Comparison of ENCODE assay signal across 8 mouse cellular contexts in the genomic region with DNA sequence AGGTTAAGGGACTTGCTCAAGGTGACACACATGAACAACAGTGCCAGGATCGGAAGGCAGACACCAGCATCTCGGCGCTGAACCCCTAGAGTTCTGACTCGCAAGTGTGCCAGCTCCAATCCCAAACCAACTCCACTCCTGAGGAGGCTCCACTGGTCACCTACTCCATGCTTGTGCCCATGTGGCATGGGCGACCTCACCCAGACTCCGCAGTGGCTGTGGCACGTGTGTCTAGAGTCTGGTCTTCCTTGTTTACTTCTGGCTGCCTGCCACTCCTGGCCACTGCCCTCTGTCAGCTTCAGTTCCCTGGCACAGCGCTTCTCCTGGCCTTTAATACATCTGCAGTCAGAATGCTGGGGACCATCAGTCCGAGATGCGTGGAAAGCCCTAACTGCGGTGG. TPM values are rescaled to one million over a fixed set of nuclear protein-coding genes. Genes with fewer than 3 reads are reported as not detected.
DNase-seq lines count a peak whose midpoint lies in the region; ATAC-seq lines count a peak whose summit lies in the region.

No protein-coding gene starts in this region.

- H3K27me3 ChIP-seq in embryonic facial prominence, embryonic 14.5 days (replicated peaks; ENCODE audit: control insufficient read depth, insufficient read depth, low read length): peaks cover 25% of the 10 kb centered on the region
- H3K27me3 ChIP-seq in midbrain, embryonic 11.5 days (ENCODE audit: control insufficient read depth, insufficient read depth, low read length): peaks cover 43% of the 10 kb centered on the region

- H3K4me2 ChIP-seq in embryonic facial prominence, embryonic 14.5 days (ENCODE audit: low read depth, low read length): peak overlapping the region; percentile 98
- peak overlapping the region; percentile 100 for H3K4me2 ChIP-seq in midbrain, embryonic 11.5 days

- intact Hi-C loops in heart, postnatal 14 days (cut with DNase I): loop anchor here (5.0 kb wide), 2 partner anchors 93 to 122 kb away; a partner anchor contains a TSS
- intact Hi-C loops in left cerebral cortex, postnatal 4 days (cut with DNase I): loop anchor here (5.0 kb wide), 1 partner anchor 122 kb away; no protein-coding TSS in a partner anchor

- H3K27ac ChIP-seq in embryonic facial prominence, embryonic 14.5 days (replicated peaks; ENCODE audit: low read depth, low read length): no peak overlapping the region; the same call in 1 of the 2 replicates
- no peak overlapping the region for H3K27ac ChIP-seq in midbrain, embryonic 11.5 days (ENCODE audit: low read depth, low read length)

- 32% methylated on average over 11 of the region's 11 CpGs for WGBS in embryonic facial prominence, embryonic 14.5 days
- 19% methylated on average over 11 of the region's 11 CpGs for WGBS in midbrain, embryonic 11.5 days

- no peaks in the 10 kb centered on the region for H3K36me3 ChIP-seq in embryonic facial prominence, embryonic 14.5 days (ENCODE audit: control insufficient read depth, insufficient read depth, low read length)
- no peaks in the 10 kb centered on the region for H3K36me3 ChIP-seq in midbrain, embryonic 11.5 days (ENCODE audit: control insufficient read depth, insufficient read depth, low read length)

- no peak for ATAC-seq in embryonic facial prominence, embryonic 14.5 days (ENCODE audit: low read depth)
- ATAC-seq in midbrain, embryonic 11.5 days (ENCODE audit: low FRiP score): peak; percentile 12; the same call in 1 of the 2 replicates

- peak overlapping the region; percentile 77 for H3K4me3 ChIP-seq in embryonic facial prominence, embryonic 14.5 days (ENCODE audit: low read depth, low read length)
- peak overlapping the region; percentile 64 for H3K4me3 ChIP-seq in midbrain, embryonic 11.5 days (ENCODE audit: low read depth, low read length)

- H3K9me3 ChIP-seq in embryonic facial prominence, embryonic 14.5 days (ENCODE audit: control insufficient read depth, low read length): peaks cover 7% of the 10 kb centered on the region
- no peaks in the 10 kb centered on the region; the same call in 1 of the 2 replicates for H3K9me3 ChIP-seq in midbrain, embryonic 11.5 days (ENCODE audit: control insufficient read depth, low read length)

- H3K9ac ChIP-seq in embryonic facial prominence, embryonic 14.5 days (ENCODE audit: low read depth, low read length): peak overlapping the region; percentile 73
- peak overlapping the region; percentile 53; the same call in 1 of the 2 replicates for H3K9ac ChIP-seq in midbrain, embryonic 11.5 days (ENCODE audit: low read length)

- H3K4me1 ChIP-seq in embryonic facial prominence, embryonic 14.5 days (ENCODE audit: control insufficient read depth, insufficient read depth, low read length): peaks cover 26% of the 10 kb centered on the region
- H3K4me1 ChIP-seq in midbrain, embryonic 11.5 days (ENCODE audit: control insufficient read depth, insufficient read depth, low read length): peaks cover 15% of the 10 kb centered on the region

- peak; percentile 15 for DNase-seq in embryo, embryonic 9.5 days (ENCODE audit: extremely low spot score)
- DNase-seq in embryo, embryonic 10.5 days (ENCODE audit: low spot score): no peak
- DNase-seq in adipocyte (ENCODE audit: low spot score): peak; percentile 60
- DNase-seq in embryonic facial prominence, embryonic 14.5 days (ENCODE audit: low spot score): no peak
- peak; percentile 39 to 65 for DNase-seq in heart, postnatal 14 days
- peak; percentile 81 for DNase-seq in left cerebral cortex, postnatal 4 days
- peak; percentile 89 for DNase-seq in midbrain, embryonic 11.5 days (ENCODE audit: low spot score, missing footprints)
- peak; percentile 66 for DNase-seq in urinary bladder, postnatal 14 days (ENCODE audit: low spot score)

RNA-seq across cellular contexts. Expression of a gene that starts 0.7 kb away (rescaled TPM):
- polyA plus RNA-seq in embryonic facial prominence, embryonic 14.5 days (2014; fragmentation: Nextera tagmentation; extraction: Ambion mirVana): 1.2 and 1.8 TPM in 2 replicates
- 10 to 100 TPM; 31.8 to 32.0 TPM for total RNA-seq in heart, postnatal 14 days (2021)
- total RNA-seq in left cerebral cortex, postnatal 4 days (2021): 10 to 100 TPM; 29.8 to 31.3 TPM
- polyA plus RNA-seq in midbrain, embryonic 11.5 days (2014; fragmentation: Nextera tagmentation; extraction: Ambion mirVana): 0.53 and 0.77 TPM in 2 replicates

Comparison
In these comparisons a context has a peak if more than half of its experiments do, and no peak if none do; other contexts are left out.
1. DNase-seq: peak in embryo, embryonic 9.5 days (single experiment), adipocyte (single experiment), heart, postnatal 14 days (2 of 2), left cerebral cortex, postnatal 4 days (single experiment), midbrain, embryonic 11.5 days (single experiment) and urinary bladder, postnatal 14 days (single experiment); none in embryo, embryonic 10.5 days (single experiment) and embryonic facial prominence, embryonic 14.5 days (single experiment).